Mouse (Mus musculus) heart, embryonic 11.5 days (tissue): ENCODE measurements around the gene Tanc2. TPM values are rescaled to one million over a fixed set of nuclear protein-coding genes. Genes with fewer than 3 reads are reported as not detected.

Experiments used
- ATAC-seq: fragments of 200-750 bp; cut with Nextera tagmentation; replicated peaks from 2 replicates; pipeline ENCODE4 v1.8.0; 2017; ENCODE audit warnings: moderate library complexity; ENCODE audit not compliant: insufficient number of reproducible peaks, low FRiP score, low TSS enrichment
- H3K27ac ChIP-seq: fragments of 300-500 bp; sonication (generic); 2 replicates; pipeline ENCODE4 v1.5.1; 2014; ENCODE audit warnings: mild to moderate bottlenecking, low read depth, low read length
- H3K27me3 ChIP-seq: fragments of 300-500 bp; sonication (generic); 2 replicates; pipeline ENCODE4 v1.6.1; 2014; ENCODE audit warnings: mild to moderate bottlenecking, low read length, mixed read lengths; ENCODE audit not compliant: control insufficient read depth, insufficient read depth
- H3K36me3 ChIP-seq: fragments of 300-500 bp; sonication (generic); 2 replicates; pipeline ENCODE4 v1.6.1; 2014; ENCODE audit warnings: mild to moderate bottlenecking, low read length, moderate library complexity, mixed read lengths; ENCODE audit not compliant: control insufficient read depth, insufficient read depth
- H3K4me1 ChIP-seq: fragments of 300-500 bp; sonication (generic); 2 replicates; pipeline ENCODE4 v1.6.1; 2014; ENCODE audit warnings: low read length; ENCODE audit not compliant: control insufficient read depth, insufficient read depth
- H3K4me2 ChIP-seq: fragments of 300-500 bp; sonication (generic); 2 replicates; pipeline ENCODE4 v1.6.1; 2014; ENCODE audit warnings: mild to moderate bottlenecking, moderate library complexity
- H3K4me3 ChIP-seq: fragments of 300-500 bp; sonication (generic); 2 replicates; pipeline ENCODE4 v1.5.1; 2014; ENCODE audit warnings: low read depth, low read length
- H3K9ac ChIP-seq: fragments of 300-500 bp; sonication (generic); 2 replicates; pipeline ENCODE4 v1.6.1; 2014; ENCODE audit warnings: mild to moderate bottlenecking, low read depth, low read length, moderate library complexity
- H3K9me3 ChIP-seq: fragments of 300-500 bp; sonication (generic); replicated peaks from 2 replicates; pipeline ENCODE4 v1.6.1; 2016; ENCODE audit warnings: low read length; ENCODE audit not compliant: control insufficient read depth
- WGBS: fragments of 180-500 bp; shearing (Covaris S2); extraction: QIAGEN DNeasy Blood & Tissue Kit; methylation state at CpG from one replicate; pipeline ENCODE4 v1.1.7; 2014; ENCODE audit not compliant: insufficient replicate concordance; 5-methylcytosine and 5-hydroxymethylcytosine counted together
- polyA plus RNA-seq: library from polyadenylated mRNA; unstranded; fragments of >200 nt; fragmentation: Nextera tagmentation; extraction: Ambion mirVana; gene quantifications from 2 replicates; pipeline ENCODE4 v1.2.1, GENCODE M21; 2014

The Tanc2 gene
- polyA plus RNA-seq, 1 experiment from 2014 or later = 24.8 TPM

DNA sequence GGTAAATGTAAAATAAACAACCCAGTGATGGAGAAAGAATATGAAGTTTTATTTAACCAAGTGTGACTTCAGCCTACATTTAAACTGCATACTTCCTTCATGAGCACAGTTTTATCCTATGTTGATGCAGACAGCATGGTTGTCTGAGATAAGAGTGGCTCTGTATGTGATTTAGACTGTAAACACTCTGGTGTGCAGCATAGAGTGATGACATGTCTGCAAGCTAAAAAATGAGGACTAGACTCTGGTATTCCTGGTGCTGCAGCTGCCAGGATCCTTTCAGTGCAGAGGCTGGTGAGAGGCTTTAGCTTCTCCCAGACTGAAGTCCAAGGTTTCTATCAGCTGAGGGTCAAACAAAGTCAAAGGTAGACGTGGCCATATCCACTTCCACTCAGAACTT is 297.5 kb downstream of the Tanc2 start:
- H3K4me1 ChIP-seq = peaks cover 8% of the 10 kb centered on the region; the same call in 1 of the 2 replicates
- no peak overlapping the region for H3K4me3 ChIP-seq
- H3K4me2 ChIP-seq = 0 out of 2 replicates have a peak overlapping the region, but pooled peaks have one; percentile 11
- no peak overlapping the region for H3K9ac ChIP-seq
- no peaks in the 10 kb centered on the region for H3K36me3 ChIP-seq
- ATAC-seq = peak; percentile 61; the same call in 1 of the 2 replicates
- H3K9me3 ChIP-seq = no peaks in the 10 kb centered on the region
- H3K27ac ChIP-seq = peak overlapping the region; percentile 59; the same call in 1 of the 2 replicates
- whole genome bisulfite sequencing = 9% methylated on average over 1 of the region's 1 CpGs
- no peaks in the 10 kb centered on the region for H3K27me3 ChIP-seq

- peaks cover 5% of the 10 kb centered on the region; the same call in 1 of the 2 replicates for H3K36me3 ChIP-seq
Measured at GRCm38 (mm10) chr11:105899151-105899550, 309.4 kb downstream of the Tanc2 start.

GRCm38 (mm10) chr11:105901501-105901900 is 311.7 kb downstream of the Tanc2 start:
- Histone ChIP-seq H3K4me2 (no peak overlapping the region), H3K4me3 (no peak overlapping the region), H3K9ac (no peak overlapping the region), H3K27ac (no peak overlapping the region), H3K27me3 (no peaks in the 10 kb centered on the region), H3K9me3 (no peaks in the 10 kb centered on the region), H3K4me1 (no peaks in the 10 kb centered on the region), H3K36me3 (peaks cover 5% of the 10 kb centered on the region; the same call in 1 of the 2 replicates)
- WGBS = 67% methylated on average over 2 of the region's 2 CpGs
- no peak for ATAC-seq

More at GRCm38 (mm10) chr11:105899151-105899550, 309.4 kb downstream of the Tanc2 start:
- Histone ChIP-seq H3K4me1 (no peaks in the 10 kb centered on the region), H3K4me3 (no peak overlapping the region), H3K9me3 (no peaks in the 10 kb centered on the region), H3K9ac (no peak overlapping the region), H3K27ac (no peak overlapping the region), H3K4me2 (no peak overlapping the region), H3K27me3 (no peaks in the 10 kb centered on the region)
- no peak for ATAC-seq
- 43% methylated on average over 1 of the region's 1 CpGs for WGBS

- WGBS = 69% methylated on average over 1 of the region's 1 CpGs
- ATAC-seq = no peak
- no peak overlapping the region for H3K9ac ChIP-seq
- H3K4me2 ChIP-seq = no peak overlapping the region
- no peak overlapping the region for H3K27ac ChIP-seq
- no peaks in the 10 kb centered on the region for H3K9me3 ChIP-seq
- H3K36me3 ChIP-seq = peaks cover 3% of the 10 kb centered on the region; the same call in 1 of the 2 replicates
- H3K4me1 ChIP-seq = no peaks in the 10 kb centered on the region
- no peak overlapping the region for H3K4me3 ChIP-seq
- no peaks in the 10 kb centered on the region for H3K27me3 ChIP-seq
Measured at GRCm38 (mm10) chr11:105902956-105903355, 313.2 kb downstream of the Tanc2 start.

GRCm38 (mm10) chr11:105905529-105906213 is 315.9 kb downstream of the Tanc2 start:
- no peak overlapping the region for H3K9ac ChIP-seq
- no peak overlapping the region for H3K4me2 ChIP-seq
- no peaks in the 10 kb centered on the region for H3K27me3 ChIP-seq
- no peak for ATAC-seq
- no peaks in the 10 kb centered on the region for H3K4me1 ChIP-seq
- H3K9me3 ChIP-seq = no peaks in the 10 kb centered on the region
- no peak overlapping the region for H3K27ac ChIP-seq
- no peaks in the 10 kb centered on the region for H3K36me3 ChIP-seq
- H3K4me3 ChIP-seq = no peak overlapping the region
- WGBS = 57% methylated on average over 4 of the region's 4 CpGs

- H3K27me3 ChIP-seq = no peaks in the 10 kb centered on the region
- H3K27ac ChIP-seq = no peak overlapping the region
- no peaks in the 10 kb centered on the region for H3K36me3 ChIP-seq
- WGBS = 94% methylated on average over 1 of the region's 1 CpGs
- no peaks in the 10 kb centered on the region for H3K9me3 ChIP-seq
- H3K9ac ChIP-seq = no peak overlapping the region
- no peaks in the 10 kb centered on the region for H3K4me1 ChIP-seq
- H3K4me2 ChIP-seq = no peak overlapping the region
- H3K4me3 ChIP-seq = no peak overlapping the region
- no peak for ATAC-seq
Measured at GRCm38 (mm10) chr11:105907381-105907780, 317.6 kb downstream of the Tanc2 start.

DNA sequence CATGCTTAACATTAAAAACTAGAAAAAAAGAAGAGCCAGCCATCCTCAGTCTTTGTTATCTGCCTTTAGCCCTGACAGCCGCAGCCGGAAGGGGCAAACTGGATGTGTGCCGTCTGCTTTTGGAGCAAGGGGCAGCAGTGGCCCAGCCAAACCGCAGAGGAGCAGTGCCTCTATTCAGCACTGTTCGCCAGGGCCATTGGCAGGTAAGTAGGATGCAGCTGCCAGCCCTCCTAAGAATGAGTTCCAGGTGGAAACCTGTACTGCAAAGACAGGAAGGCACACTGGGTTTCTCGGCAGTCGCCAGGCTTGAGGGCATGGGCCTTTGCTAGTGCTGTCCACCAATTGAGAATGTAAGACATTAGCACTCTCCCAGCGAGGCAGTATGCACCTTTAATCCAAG is 319.1 kb downstream of the Tanc2 start:
- no peak for ATAC-seq
- Histone ChIP-seq H3K36me3 (peaks cover 6% of the 10 kb centered on the region; the same call in 1 of the 2 replicates), H3K4me2 (no peak overlapping the region), H3K9me3 (no peaks in the 10 kb centered on the region), H3K9ac (no peak overlapping the region), H3K4me3 (no peak overlapping the region), H3K4me1 (no peaks in the 10 kb centered on the region), H3K27me3 (no peaks in the 10 kb centered on the region), H3K27ac (no peak overlapping the region)
- WGBS = 84% methylated on average over 8 of the region's 8 CpGs

- Histone ChIP-seq H3K9me3 (no peaks in the 10 kb centered on the region), H3K27me3 (no peaks in the 10 kb centered on the region), H3K9ac (no peak overlapping the region), H3K4me1 (no peaks in the 10 kb centered on the region), H3K27ac (no peak overlapping the region), H3K36me3 (peaks cover 6% of the 10 kb centered on the region; the same call in 1 of the 2 replicates), H3K4me3 (no peak overlapping the region), H3K4me2 (no peak overlapping the region)
- ATAC-seq = no peak
- WGBS = 76% methylated on average over 2 of the region's 2 CpGs
Measured at GRCm38 (mm10) chr11:105909617-105910016, 319.8 kb downstream of the Tanc2 start.

- H3K9ac ChIP-seq = no peak overlapping the region
- no peak overlapping the region for H3K4me2 ChIP-seq
- peaks cover 6% of the 10 kb centered on the region; the same call in 1 of the 2 replicates for H3K36me3 ChIP-seq
- no peaks in the 10 kb centered on the region for H3K4me1 ChIP-seq
- H3K9me3 ChIP-seq = no peaks in the 10 kb centered on the region
- ATAC-seq = no peak
- no peak overlapping the region for H3K27ac ChIP-seq
- no peaks in the 10 kb centered on the region for H3K27me3 ChIP-seq
- no peak overlapping the region for H3K4me3 ChIP-seq
Measured at GRCm38 (mm10) chr11:105911149-105911548, 321.4 kb downstream of the Tanc2 start.
